Mouse (Mus musculus): ENCODE measurements around the gene Drc3. TPM values are rescaled to one million over a fixed set of nuclear protein-coding genes. Genes with fewer than 3 reads are reported as not detected.

The Drc3 gene
- polyA plus RNA-seq, 1 experiment = 70.2 TPM

- H3K4me1 ChIP-seq (ENCODE audit: control insufficient read depth, insufficient read depth, low read length) = no peaks in the 10 kb centered on the region
- TF ChIP-seq POLR2A (IDR thresholded peaks at IDR 0.05; ENCODE audit: control insufficient read depth, low read depth, low read length) = no peak
- TF ChIP-seq CTCF (IDR thresholded peaks at IDR 0.05; ENCODE audit: control insufficient read depth, insufficient read depth, insufficient replicate concordance, low read depth, low read length) = no peak
- H3K36me3 ChIP-seq (ENCODE audit: control insufficient read depth, insufficient read depth, low read length) = peaks cover 2% of the 10 kb centered on the region; the same call in 1 of the 2 replicates
- no peak overlapping the region for H3K4me3 ChIP-seq (ENCODE audit: control insufficient read depth, low read depth, low read length)
- no peak overlapping the region for H3K27ac ChIP-seq (ENCODE audit: control insufficient read depth, insufficient read depth, low read depth, low read length)
- no peaks in the 10 kb centered on the region for H3K27me3 ChIP-seq (ENCODE audit: control insufficient read depth, insufficient read depth, low read length)
Observed at GRCm38 (mm10) chr11:60369448-60369847, 16.3 kb downstream of the Drc3 start.

- H3K36me3 ChIP-seq (ENCODE audit: control insufficient read depth, insufficient read depth, low read length) = no peaks in the 10 kb centered on the region
- no peaks in the 10 kb centered on the region for H3K4me1 ChIP-seq (ENCODE audit: control insufficient read depth, insufficient read depth, low read length)
- no peak overlapping the region for H3K4me3 ChIP-seq (ENCODE audit: control insufficient read depth, low read depth, low read length)
- TF ChIP-seq CTCF (IDR thresholded peaks at IDR 0.05; ENCODE audit: control insufficient read depth, insufficient read depth, insufficient replicate concordance, low read depth, low read length) = no peak
- TF ChIP-seq POLR2A (IDR thresholded peaks at IDR 0.05; ENCODE audit: control insufficient read depth, low read depth, low read length) = no peak
- H3K27me3 ChIP-seq (ENCODE audit: control insufficient read depth, insufficient read depth, low read length) = no peaks in the 10 kb centered on the region
- no peak overlapping the region for H3K27ac ChIP-seq (ENCODE audit: control insufficient read depth, insufficient read depth, low read depth, low read length)
Observed at GRCm38 (mm10) chr11:60370431-60370830, 17.3 kb downstream of the Drc3 start.

- Histone ChIP-seq H3K36me3 (ENCODE audit: control insufficient read depth, insufficient read depth, low read length) (no peaks in the 10 kb centered on the region), H3K4me1 (ENCODE audit: control insufficient read depth, insufficient read depth, low read length) (no peaks in the 10 kb centered on the region), H3K27me3 (ENCODE audit: control insufficient read depth, insufficient read depth, low read length) (no peaks in the 10 kb centered on the region), H3K4me3 (ENCODE audit: control insufficient read depth, low read depth, low read length) (no peak overlapping the region), H3K27ac (ENCODE audit: control insufficient read depth, insufficient read depth, low read depth, low read length) (no peak overlapping the region)
- TF ChIP-seq CTCF (IDR thresholded peaks at IDR 0.05; ENCODE audit: control insufficient read depth, insufficient read depth, insufficient replicate concordance, low read depth, low read length) (no peak), POLR2A (IDR thresholded peaks at IDR 0.05; ENCODE audit: control insufficient read depth, low read depth, low read length) (no peak)
Observed at GRCm38 (mm10) chr11:60374481-60374880, 21.4 kb downstream of the Drc3 start.

GRCm38 (mm10) chr11:60383518-60383917 is 30.4 kb downstream of the Drc3 start:
- Histone ChIP-seq H3K4me3 (ENCODE audit: control insufficient read depth, low read depth, low read length) (no peak overlapping the region), H3K27ac (ENCODE audit: control insufficient read depth, insufficient read depth, low read depth, low read length) (no peak overlapping the region), H3K36me3 (ENCODE audit: control insufficient read depth, insufficient read depth, low read length) (no peaks in the 10 kb centered on the region), H3K4me1 (ENCODE audit: control insufficient read depth, insufficient read depth, low read length) (no peaks in the 10 kb centered on the region), H3K27me3 (ENCODE audit: control insufficient read depth, insufficient read depth, low read length) (no peaks in the 10 kb centered on the region)
- no peak for TF ChIP-seq CTCF (IDR thresholded peaks at IDR 0.05; ENCODE audit: control insufficient read depth, insufficient read depth, insufficient replicate concordance, low read depth, low read length)
- no peak for TF ChIP-seq POLR2A (IDR thresholded peaks at IDR 0.05; ENCODE audit: control insufficient read depth, low read depth, low read length)

GRCm38 (mm10) chr11:60384762-60385421 is 31.8 kb downstream of the Drc3 start:
- Histone ChIP-seq H3K27ac (ENCODE audit: control insufficient read depth, insufficient read depth, low read depth, low read length) (no peak overlapping the region), H3K4me3 (ENCODE audit: control insufficient read depth, low read depth, low read length) (no peak overlapping the region)
- no peak for TF ChIP-seq POLR2A (IDR thresholded peaks at IDR 0.05; ENCODE audit: control insufficient read depth, low read depth, low read length)

GRCm38 (mm10) chr11:60385946-60386345 is 32.8 kb downstream of the Drc3 start:
- Histone ChIP-seq H3K4me3 (ENCODE audit: control insufficient read depth, low read depth, low read length) (no peak overlapping the region), H3K36me3 (ENCODE audit: control insufficient read depth, insufficient read depth, low read length) (peaks cover 1% of the 10 kb centered on the region; the same call in 1 of the 2 replicates), H3K27me3 (ENCODE audit: control insufficient read depth, insufficient read depth, low read length) (no peaks in the 10 kb centered on the region), H3K4me1 (ENCODE audit: control insufficient read depth, insufficient read depth, low read length) (no peaks in the 10 kb centered on the region), H3K27ac (ENCODE audit: control insufficient read depth, insufficient read depth, low read depth, low read length) (no peak overlapping the region)
- TF ChIP-seq CTCF (IDR thresholded peaks at IDR 0.05; ENCODE audit: control insufficient read depth, insufficient read depth, insufficient replicate concordance, low read depth, low read length) = no peak
- TF ChIP-seq POLR2A (IDR thresholded peaks at IDR 0.05; ENCODE audit: control insufficient read depth, low read depth, low read length) = no peak

More at GRCm38 (mm10) chr11:60384762-60385421, 31.8 kb downstream of the Drc3 start:
- Histone ChIP-seq H3K4me1 (ENCODE audit: control insufficient read depth, insufficient read depth, low read length) (no peaks in the 10 kb centered on the region), H3K36me3 (ENCODE audit: control insufficient read depth, insufficient read depth, low read length) (no peaks in the 10 kb centered on the region), H3K27me3 (ENCODE audit: control insufficient read depth, insufficient read depth, low read length) (no peaks in the 10 kb centered on the region)

GRCm38 (mm10) chr11:60387944-60388343 is 34.8 kb downstream of the Drc3 start:
- no peaks in the 10 kb centered on the region for H3K4me1 ChIP-seq (ENCODE audit: control insufficient read depth, insufficient read depth, low read length)
- H3K4me3 ChIP-seq (ENCODE audit: control insufficient read depth, low read depth, low read length) = no peak overlapping the region
- no peak for TF ChIP-seq CTCF (IDR thresholded peaks at IDR 0.05; ENCODE audit: control insufficient read depth, insufficient read depth, insufficient replicate concordance, low read depth, low read length)
- no peaks in the 10 kb centered on the region for H3K27me3 ChIP-seq (ENCODE audit: control insufficient read depth, insufficient read depth, low read length)
- peaks cover 1% of the 10 kb centered on the region; the same call in 1 of the 2 replicates for H3K36me3 ChIP-seq (ENCODE audit: control insufficient read depth, insufficient read depth, low read length)
- H3K27ac ChIP-seq (ENCODE audit: control insufficient read depth, insufficient read depth, low read depth, low read length) = no peak overlapping the region

All from testis, adult 2 months (tissue).